Mouse (Mus musculus): ENCODE data around the gene Poc1a.

GRCm38 (mm10) chr9:106242813-106243488 is 37.9 kb upstream of the Poc1a start:
- TF ChIP-seq MAX (IDR thresholded peaks at IDR 0.05; ENCODE audit: low read depth) (no peak), POLR2A (IDR thresholded peaks at IDR 0.05; ENCODE audit: insufficient read length, low read depth) (no peak), SRF (IDR thresholded peaks at IDR 0.05; ENCODE audit: control insufficient read depth, insufficient read length, low read depth) (no peak), TCF3 (IDR thresholded peaks at IDR 0.05; ENCODE audit: insufficient read length, low read depth) (no peak)

Measured in myocyte (in vitro differentiated cells).